Mouse (Mus musculus) left cerebral cortex, postnatal 14 days (tissue): Measurements from ENCODE around the gene Ctdspl2. TPM values are rescaled to one million over a fixed set of nuclear protein-coding genes. Genes with fewer than 3 reads are reported as not detected.

Experiments used
- DNase-seq, 2 experiments: peaks; one replicate each; pipeline ENCODE4 v3.0.0; 2021 to 2022; ENCODE audit warnings: low spot score in 2 of 2, mixed read lengths in 1 of 2
- intact Hi-C: fragments of 180-260 bp; cut with DNase I; formaldehyde crosslinking; loops from one replicate; pipeline ENCODE4 v1.15.1; 2025
- microRNA-seq, 2 experiments: library from miRNA; unstranded; fragments of <30 nt; microRNA quantifications; one replicate each; pipeline ENCODE4 v1.2.0; 2022
- total RNA-seq, 2 experiments: library from RNA; stranded (reverse); gene quantifications; 2 replicates each; pipeline ENCODE4 v1.2.3; 2021

Gene Ctdspl2
- total RNA-seq, 2 experiments from 2014 or later: 29.3 to 36.2 TPM

- DNase-seq: no peak
- intact Hi-C loops: no loop called here
Observed at GRCm38 (mm10) chr2:122031970-122032369, 76.2 kb downstream of the Ctdspl2 start.

GRCm38 (mm10) chr2:122036064-122036463, 80.3 kb downstream of the Ctdspl2 start:
- intact Hi-C loops: no loop called here
- DNase-seq: no peak

GRCm38 (mm10) chr2:122043926-122044325, 88.1 kb downstream of the Ctdspl2 start:
- intact Hi-C loops: no loop called here
- no peak for DNase-seq

GRCm38 (mm10) chr2:122059365-122060115, 103.7 kb downstream of the Ctdspl2 start:
- intact Hi-C loops: no loop called here
- DNase-seq: no peak

Small RNA genes lying within 50 kb of the gene (microRNA-seq; reads per million reads assigned to microRNA genes)
- 0 reads per million in 2 experiments for gene Gm47314

Other genes with a start within 250 kb of the Ctdspl2 start
- gene Frmd5, start 148.9 kb upstream of the Ctdspl2 start, total RNA-seq: 10 to 100 TPM; 47.7 to 54.5 TPM
- 100 to 1,000 TPM; 122 to 123 TPM for gene Casc4, start 89.0 kb upstream of the Ctdspl2 start, total RNA-seq
- gene Mageb3, start 91 bp downstream of the Ctdspl2 start, total RNA-seq: under 1 TPM; 0.21 to 0.33 TPM
- gene Eif3j1, start 72.5 kb downstream of the Ctdspl2 start, total RNA-seq: 10 to 100 TPM; 19.8 to 22.6 TPM
- gene Spg11, start 162.4 kb downstream of the Ctdspl2 start, total RNA-seq: 10 to 100 TPM; 16.9 to 19.7 TPM
- gene B2m, start 191.7 kb downstream of the Ctdspl2 start, total RNA-seq: 10 to 100 TPM; 80.6 to 91.8 TPM
- gene Trim69, start 204.7 kb downstream of the Ctdspl2 start, total RNA-seq: not detected
- under 1 TPM in 1 of 2 experiments, not detected in 1; 0.13 TPM for gene Patl2, start 230.2 kb downstream of the Ctdspl2 start, total RNA-seq
- gene Terb2, start 230.3 kb downstream of the Ctdspl2 start, total RNA-seq: not detected